Mouse (Mus musculus): ENCODE data around the gene Bicra. TPM values are rescaled to one million over a fixed set of nuclear protein-coding genes. Genes with fewer than 3 reads are reported as not detected.

Gene Bicra
- polyA plus RNA-seq, 1 experiment, result 21.2 TPM

DNA sequence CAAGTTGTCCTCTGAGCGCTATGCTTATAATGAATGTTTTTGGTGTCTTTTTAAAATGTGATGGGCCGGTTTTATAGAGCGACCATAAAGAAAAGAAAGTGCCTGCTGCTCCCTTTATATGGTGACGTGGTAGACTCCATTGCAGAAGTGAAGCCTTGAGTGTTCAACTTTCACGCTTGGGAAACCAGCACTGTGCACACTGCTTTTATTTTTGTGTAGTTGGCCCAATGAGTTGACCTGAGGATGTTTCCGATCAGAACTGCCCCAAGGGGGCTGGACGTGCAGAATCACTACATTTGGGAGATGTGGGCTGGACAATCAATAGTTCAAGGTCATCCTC lies 1.8 kb upstream of the Bicra start:
- TF ChIP-seq CTCF (IDR thresholded peaks at IDR 0.05; ENCODE audit: insufficient read depth, low read length) (no peak), POLR2A (IDR thresholded peaks at IDR 0.05; ENCODE audit: borderline replicate concordance, extremely low read depth, low read depth, low read length) (no peak)
- no peak for DNase-seq
- peak overlapping the region; percentile 31 for H3K4me3 ChIP-seq (replicated peaks; ENCODE audit: extremely low read depth, low read depth, low read length)
- WGBS, result 67% methylated on average over 7 of the region's 7 CpGs
- H3K4me1 ChIP-seq (ENCODE audit: control insufficient read depth, insufficient read depth, low read length), result peaks cover 16% of the 10 kb centered on the region

DNA sequence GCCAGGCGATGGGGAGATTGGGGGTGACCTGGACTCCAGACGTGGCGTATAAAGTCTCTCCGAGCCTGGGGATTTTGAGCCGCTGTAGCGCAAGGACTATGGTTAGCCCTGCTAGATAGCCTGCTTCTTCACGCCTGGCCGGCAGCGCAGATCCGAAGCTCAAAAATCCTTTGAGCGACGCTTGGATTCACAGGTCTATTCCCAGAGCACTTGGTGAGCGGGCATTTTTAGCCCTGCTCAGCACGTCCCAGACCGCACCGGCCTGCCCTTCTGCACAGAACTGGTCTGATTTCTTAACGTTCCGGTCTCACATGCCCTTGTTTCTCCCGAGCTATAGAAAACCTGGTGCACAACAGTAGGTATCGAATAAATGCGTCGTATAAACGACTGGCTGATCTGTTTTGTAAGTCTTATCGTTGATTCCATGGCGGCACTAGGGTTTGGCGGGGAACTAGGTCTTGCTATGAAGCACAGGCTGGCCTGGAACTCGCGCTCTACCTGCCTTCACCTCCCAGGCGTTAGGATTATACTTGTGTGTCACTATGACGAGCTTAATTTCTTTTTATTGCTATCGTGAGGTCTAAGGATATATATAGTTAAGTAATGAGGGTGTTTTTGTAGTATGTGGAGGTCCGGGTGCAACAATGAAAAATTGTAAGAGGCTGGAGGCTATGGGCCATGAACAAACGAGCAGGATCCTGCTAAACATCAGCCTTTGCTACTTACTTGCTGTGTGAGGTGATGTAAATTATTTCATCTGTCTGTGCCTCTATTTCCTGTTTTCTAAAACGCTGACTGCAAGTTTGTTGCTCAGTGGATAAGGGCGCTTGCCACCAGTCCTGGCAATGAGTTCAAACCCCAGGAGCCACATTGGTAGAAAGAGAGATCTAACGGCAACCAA lies 1.2 kb upstream of the Bicra start:
- no peak for DNase-seq
- WGBS, result 7% methylated on average over 36 of the region's 36 CpGs
- Histone ChIP-seq H3K4me3 (replicated peaks; ENCODE audit: extremely low read depth, low read depth, low read length) (peak overlapping the region; percentile 98), H3K4me1 (ENCODE audit: control insufficient read depth, insufficient read depth, low read length) (peaks cover 21% of the 10 kb centered on the region)
- no peak for TF ChIP-seq POLR2A (IDR thresholded peaks at IDR 0.05; ENCODE audit: borderline replicate concordance, extremely low read depth, low read depth, low read length)
- TF ChIP-seq CTCF (IDR thresholded peaks at IDR 0.05; ENCODE audit: insufficient read depth, low read length), result no peak

DNA sequence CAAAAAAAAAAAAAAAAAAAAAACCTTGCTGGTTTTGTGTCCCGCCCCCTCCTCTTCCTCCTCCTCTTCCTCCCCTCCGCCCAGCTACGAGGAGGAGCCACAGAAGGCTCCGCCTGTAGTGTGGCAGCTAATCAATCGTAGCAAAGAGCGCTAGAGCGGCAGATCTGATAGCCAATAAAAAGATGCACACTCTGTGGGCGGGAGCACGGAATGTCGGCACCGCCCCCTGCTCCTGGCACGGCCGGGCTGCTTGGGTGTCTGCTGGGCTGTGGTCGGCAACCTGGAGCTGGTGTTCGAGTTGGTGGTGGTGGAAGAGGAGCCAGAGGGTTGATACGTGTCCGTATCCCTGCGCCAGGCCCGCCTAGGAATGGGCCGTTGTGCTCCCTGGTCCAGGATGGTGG lies 443 bp upstream of the Bicra start:
- TF ChIP-seq POLR2A (IDR thresholded peaks at IDR 0.05; ENCODE audit: borderline replicate concordance, extremely low read depth, low read depth, low read length) (peak; percentile 85; the same call in 1 of the 2 replicates), CTCF (IDR thresholded peaks at IDR 0.05; ENCODE audit: insufficient read depth, low read length) (no peak)
- under 1% methylated on average over 20 of the region's 20 CpGs for WGBS
- peak; percentile 99 for DNase-seq
- Histone ChIP-seq H3K4me3 (replicated peaks; ENCODE audit: extremely low read depth, low read depth, low read length) (peak overlapping the region; percentile 98), H3K4me1 (ENCODE audit: control insufficient read depth, insufficient read depth, low read length) (peaks cover 28% of the 10 kb centered on the region)

DNA sequence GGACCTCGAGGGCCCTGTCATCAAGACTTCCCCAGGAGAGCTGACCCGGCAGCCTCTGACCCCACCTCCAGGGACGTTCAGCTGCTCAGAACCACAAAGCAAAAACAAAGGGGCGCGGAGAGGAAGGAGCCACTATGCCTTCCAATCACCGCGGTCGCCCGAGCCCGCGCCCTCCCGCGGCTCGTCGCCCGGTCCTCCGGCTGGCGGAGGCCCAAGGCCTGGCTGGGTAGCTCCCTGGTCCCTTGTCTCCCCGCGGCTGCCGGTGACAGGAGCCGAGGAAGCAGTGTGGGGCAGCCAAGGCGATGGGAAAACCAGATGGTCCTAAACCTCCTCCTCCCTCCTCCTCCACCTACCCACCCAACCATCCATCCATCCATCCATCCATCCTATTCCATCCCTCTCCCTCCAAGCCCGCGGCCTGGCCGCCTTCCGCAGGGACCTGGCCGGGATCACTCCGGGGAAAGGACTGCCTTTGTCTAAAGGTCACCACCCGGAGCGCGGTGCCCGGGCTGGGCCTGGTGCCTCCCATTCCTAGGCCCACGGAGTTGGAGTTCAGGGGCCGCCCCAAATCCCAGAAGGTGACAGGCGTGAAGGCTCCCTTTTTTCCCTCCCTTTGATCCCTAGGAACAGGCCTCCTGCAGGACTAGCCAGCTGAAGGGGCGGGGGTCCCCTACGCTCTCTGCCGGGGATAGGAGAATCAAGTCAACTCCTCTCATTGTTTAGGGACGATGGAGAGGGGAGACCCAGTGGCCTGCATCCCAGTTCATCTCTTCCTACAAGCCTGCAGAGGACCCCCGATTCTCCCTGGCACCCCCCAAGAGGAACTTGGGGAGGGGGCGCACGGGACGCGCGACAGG lies 1.0 kb downstream of the Bicra start:
- peak; percentile 46; the same call in 1 of the 2 replicates for TF ChIP-seq POLR2A (IDR thresholded peaks at IDR 0.05; ENCODE audit: borderline replicate concordance, extremely low read depth, low read depth, low read length)
- TF ChIP-seq CTCF (IDR thresholded peaks at IDR 0.05; ENCODE audit: insufficient read depth, low read length), result no peak
- under 1% methylated on average over 46 of the region's 46 CpGs for WGBS
- peak; percentile 74 for DNase-seq
- Histone ChIP-seq H3K4me3 (replicated peaks; ENCODE audit: extremely low read depth, low read depth, low read length) (peak overlapping the region; percentile 94), H3K4me1 (ENCODE audit: control insufficient read depth, insufficient read depth, low read length) (peaks cover 33% of the 10 kb centered on the region)

DNA sequence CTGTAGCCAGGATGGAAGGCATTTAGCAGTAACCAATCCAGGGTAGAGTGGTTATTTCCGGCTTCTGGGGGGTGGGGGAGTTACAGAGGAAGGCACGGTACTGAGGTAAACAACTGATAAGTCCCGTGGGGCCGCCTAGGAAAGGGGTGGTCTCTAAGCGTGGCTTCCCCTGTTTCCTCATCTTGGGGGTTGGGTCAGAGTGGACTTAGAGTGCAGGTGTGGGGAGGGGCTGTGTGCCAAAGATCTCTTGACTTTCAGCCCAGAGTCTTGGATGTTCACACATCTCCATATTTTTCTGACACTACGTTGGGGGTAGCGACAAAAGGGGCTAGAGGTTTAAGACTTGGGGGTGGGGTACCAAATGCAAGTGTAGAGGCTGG lies 1.6 kb downstream of the Bicra start:
- DNase-seq, result no peak
- TF ChIP-seq CTCF (IDR thresholded peaks at IDR 0.05; ENCODE audit: insufficient read depth, low read length) (no peak), POLR2A (IDR thresholded peaks at IDR 0.05; ENCODE audit: borderline replicate concordance, extremely low read depth, low read depth, low read length) (no peak)

DNA sequence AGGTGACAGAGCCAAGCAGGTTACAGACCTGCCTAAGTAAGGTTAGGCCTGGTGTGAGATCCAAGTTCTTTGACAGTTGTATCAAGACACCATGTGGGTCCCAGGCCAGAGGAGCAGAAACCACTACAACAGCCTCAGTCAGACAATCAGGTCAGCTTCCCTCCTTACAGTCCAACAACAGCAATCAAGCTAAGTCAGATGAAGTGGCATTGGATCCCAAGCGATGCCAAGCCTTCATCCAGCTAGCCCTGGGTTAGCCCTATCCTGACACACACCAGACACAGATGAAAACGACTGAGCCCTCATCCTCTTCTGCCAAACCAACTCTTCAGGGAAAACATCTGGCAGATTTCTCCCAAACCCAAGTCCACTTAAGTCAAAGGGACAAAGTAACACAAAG lies 2.2 kb downstream of the Bicra start:
- 33% methylated on average over 2 of the region's 2 CpGs for WGBS
- no peak for TF ChIP-seq CTCF (IDR thresholded peaks at IDR 0.05; ENCODE audit: insufficient read depth, low read length)
- TF ChIP-seq POLR2A (IDR thresholded peaks at IDR 0.05; ENCODE audit: borderline replicate concordance, extremely low read depth, low read depth, low read length), result no peak
- H3K4me3 ChIP-seq (replicated peaks; ENCODE audit: extremely low read depth, low read depth, low read length), result no peak overlapping the region
- no peak for DNase-seq
- peaks cover 30% of the 10 kb centered on the region for H3K4me1 ChIP-seq (ENCODE audit: control insufficient read depth, insufficient read depth, low read length)

More for the DNA sequence above, 1.6 kb downstream of the Bicra start:
- WGBS, result under 1% methylated on average over 7 of the region's 7 CpGs
- H3K4me1 ChIP-seq (ENCODE audit: control insufficient read depth, insufficient read depth, low read length), result peaks cover 30% of the 10 kb centered on the region
- H3K4me3 ChIP-seq (replicated peaks; ENCODE audit: extremely low read depth, low read depth, low read length), result peak overlapping the region; percentile 94

DNA sequence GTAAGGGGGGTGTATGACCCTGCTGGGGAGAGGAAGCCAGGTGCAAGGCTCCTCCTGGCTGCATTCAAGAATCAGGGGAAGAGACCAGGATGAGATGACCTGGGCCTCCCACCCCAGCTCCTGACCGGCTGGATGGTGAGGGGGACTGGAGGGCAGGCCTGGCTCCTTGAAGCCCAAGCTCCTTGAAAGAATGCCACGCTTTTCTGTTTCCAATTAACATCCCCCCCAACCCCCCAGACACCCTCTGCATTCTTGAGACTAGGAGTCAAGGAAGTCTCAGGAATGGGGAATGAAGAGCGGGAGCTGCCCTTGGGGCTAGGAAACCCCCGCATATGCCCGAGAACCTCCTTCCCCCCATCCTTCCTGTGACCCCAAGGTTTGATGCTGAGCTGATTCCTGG lies 3.2 kb downstream of the Bicra start:
- 41% methylated on average over 5 of the region's 5 CpGs for whole genome bisulfite sequencing
- H3K4me1 ChIP-seq (ENCODE audit: control insufficient read depth, insufficient read depth, low read length), result peaks cover 30% of the 10 kb centered on the region
- DNase-seq, result no peak
- TF ChIP-seq CTCF (IDR thresholded peaks at IDR 0.05; ENCODE audit: insufficient read depth, low read length) (no peak), POLR2A (IDR thresholded peaks at IDR 0.05; ENCODE audit: borderline replicate concordance, extremely low read depth, low read depth, low read length) (no peak)
- no peak overlapping the region for H3K4me3 ChIP-seq (replicated peaks; ENCODE audit: extremely low read depth, low read depth, low read length)

DNA sequence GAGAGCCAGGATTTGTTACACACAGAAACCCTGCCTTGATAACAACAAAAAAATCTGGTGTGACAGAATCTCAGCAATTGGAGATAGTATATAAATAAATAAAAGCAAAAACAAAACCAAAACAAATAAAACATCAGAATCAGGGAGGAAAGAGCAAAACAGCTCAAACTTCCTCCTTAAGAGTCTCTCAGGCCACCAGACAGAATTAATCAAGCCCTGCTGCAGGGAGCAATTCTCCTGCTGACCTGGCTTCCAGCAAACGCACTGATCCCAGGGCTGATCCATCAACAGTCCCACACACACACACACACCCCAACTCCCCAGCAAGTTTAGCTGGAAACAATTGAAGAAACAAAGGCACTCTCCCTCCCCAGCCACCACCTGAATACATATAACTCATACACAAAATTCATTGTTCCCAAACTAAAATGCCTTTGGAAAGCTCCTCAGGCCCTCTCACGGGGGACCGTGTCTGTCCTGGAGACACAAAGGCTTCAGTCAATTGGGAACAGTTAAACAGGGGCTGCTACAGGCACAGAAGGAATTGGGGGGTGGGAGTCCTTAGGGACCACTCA lies 3.8 kb downstream of the Bicra start:
- 33% methylated on average over 3 of the region's 3 CpGs for WGBS
- no peak for TF ChIP-seq POLR2A (IDR thresholded peaks at IDR 0.05; ENCODE audit: borderline replicate concordance, extremely low read depth, low read depth, low read length)
- DNase-seq, result no peak
- H3K4me1 ChIP-seq (ENCODE audit: control insufficient read depth, insufficient read depth, low read length), result peaks cover 30% of the 10 kb centered on the region
- no peak overlapping the region for H3K4me3 ChIP-seq (replicated peaks; ENCODE audit: extremely low read depth, low read depth, low read length)

Data from lung, adult 2 months (tissue).